Mouse (Mus musculus) heart, embryonic 14.5 days (tissue): Measurements from ENCODE around the gene BC049715. TPM values are rescaled to one million over a fixed set of nuclear protein-coding genes. Genes with fewer than 3 reads are reported as not detected.

Experiments used
- ATAC-seq: fragments of 200-750 bp; cut with Nextera tagmentation; 2 replicates; pipeline ENCODE4 v1.8.0; 2017; ENCODE audit warnings: low read depth, moderate TSS enrichment; ENCODE audit not compliant: insufficient number of reproducible peaks, insufficient read depth, low FRiP score
- H3K27ac ChIP-seq, 2 experiments: fragments of 200-500 bp in 1 of 2; fragments of 300-500 bp in 1 of 2; sonication (generic) in 1 of 2; replicated peaks in 1 of 2; 2 replicates each; pipeline ENCODE4 v1.5.1; 2012 to 2014; ENCODE audit warnings: low read depth in 2 of 2, low read length in 2 of 2, control low read depth in 1 of 2, mild to moderate bottlenecking in 1 of 2, mixed read lengths in 1 of 2; ENCODE audit not compliant: control insufficient read depth in 1 of 2, insufficient read depth in 1 of 2
- H3K27me3 ChIP-seq: fragments of 300-500 bp; sonication (generic); 2 replicates; pipeline ENCODE4 v1.6.1; 2014; ENCODE audit warnings: mild to moderate bottlenecking, low read length, control low read depth; ENCODE audit not compliant: control insufficient read depth, insufficient read depth
- H3K36me3 ChIP-seq: fragments of 300-500 bp; sonication (generic); 2 replicates; pipeline ENCODE4 v1.6.1; 2014; ENCODE audit warnings: mild to moderate bottlenecking, control low read depth, low read length, mixed read lengths; ENCODE audit not compliant: control insufficient read depth, insufficient read depth
- H3K4me1 ChIP-seq, 2 experiments: fragments of 200-500 bp in 1 of 2; fragments of 300-500 bp in 1 of 2; sonication (generic) in 1 of 2; 2 replicates each; pipeline ENCODE4 v1.6.1; 2012 to 2014; ENCODE audit warnings: low read length in 2 of 2, control low read depth in 1 of 2, mixed read lengths in 1 of 2; ENCODE audit not compliant: control insufficient read depth in 2 of 2, insufficient read depth in 2 of 2
- H3K4me2 ChIP-seq: fragments of 300-500 bp; sonication (generic); 2 replicates; pipeline ENCODE4 v1.6.1; 2014; ENCODE audit warnings: mild to moderate bottlenecking, low read length
- H3K4me3 ChIP-seq, 2 experiments: fragments of 200-500 bp in 1 of 2; fragments of 300-500 bp in 1 of 2; sonication (generic) in 1 of 2; 2 replicates each; pipeline ENCODE4 v1.5.1; 2012 to 2014; ENCODE audit warnings: low read length in 2 of 2, mild to moderate bottlenecking in 2 of 2, control low read depth in 1 of 2, low read depth in 1 of 2, moderate library complexity in 1 of 2; ENCODE audit not compliant: control insufficient read depth in 1 of 2, insufficient read depth in 1 of 2
- H3K9ac ChIP-seq: fragments of 300-500 bp; sonication (generic); 2 replicates; pipeline ENCODE4 v1.6.1; 2014; ENCODE audit warnings: mild to moderate bottlenecking, low read length
- H3K9me3 ChIP-seq: fragments of 300-500 bp; sonication (generic); 2 replicates; pipeline ENCODE4 v1.6.1; 2016; ENCODE audit warnings: low read length, control low read depth; ENCODE audit not compliant: control insufficient read depth
- WGBS: fragments of 180-500 bp; shearing (Covaris S2); extraction: QIAGEN DNeasy Blood & Tissue Kit; methylation state at CpG from one replicate; pipeline ENCODE4 v1.1.7; 2014; 5-methylcytosine and 5-hydroxymethylcytosine counted together
- polyA plus RNA-seq: library from polyadenylated mRNA; unstranded; fragments of >200 nt; fragmentation: Nextera tagmentation; extraction: Ambion mirVana; gene quantifications from 2 replicates; pipeline ENCODE4 v1.2.1, GENCODE M21; 2014

BC049715 gene
- polyA plus RNA-seq, 1 experiment from 2014 or later, result 2.3 TPM

DNA sequence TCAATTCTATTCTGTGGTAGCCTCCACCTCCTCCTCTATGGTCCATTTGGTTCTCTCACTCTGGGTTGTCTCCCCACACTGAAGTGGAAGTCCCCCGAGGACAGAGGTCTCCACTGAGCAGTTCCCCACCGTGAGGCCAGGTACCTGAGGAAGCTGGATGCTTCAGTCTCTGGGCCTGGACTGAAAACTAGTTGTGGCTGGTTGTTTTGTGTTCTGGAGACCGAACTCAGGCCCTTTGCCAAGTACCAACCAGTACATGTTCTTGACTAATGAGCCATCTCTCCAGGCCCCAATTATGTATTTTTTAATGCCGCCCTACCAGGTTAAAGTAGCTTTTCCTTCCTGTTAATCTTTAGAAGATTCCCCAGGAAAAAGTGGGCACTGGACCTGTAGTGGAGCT, 24.9 kb downstream of the BC049715 start:
- Histone ChIP-seq H3K4me2 (no peak overlapping the region), H3K27me3 (no peaks in the 10 kb centered on the region), H3K4me3 (no peak overlapping the region), H3K9ac (no peak overlapping the region), H3K9me3 (no peaks in the 10 kb centered on the region), H3K4me1 (peaks cover 14 to 19% of the 10 kb centered on the region in 2 experiments), H3K27ac (0 out of 4 replicates have a peak overlapping the region, but pooled peaks of 1 of the 2 experiments have one; percentile 30), H3K36me3 (peaks cover 23% of the 10 kb centered on the region; the same call in 1 of the 2 replicates)
- 79% methylated on average over 4 of the region's 4 CpGs for WGBS
- no peak for ATAC-seq

- no peak overlapping the region for H3K4me2 ChIP-seq
- peaks cover 23% of the 10 kb centered on the region; the same call in 1 of the 2 replicates for H3K36me3 ChIP-seq
- no peak for ATAC-seq
- WGBS, result 60% methylated on average over 3 of the region's 3 CpGs
- H3K4me3 ChIP-seq, result no peak overlapping the region
- H3K4me1 ChIP-seq, result peaks cover 18 to 23% of the 10 kb centered on the region in 2 experiments
- H3K9ac ChIP-seq, result no peak overlapping the region
- 0 out of 4 replicates have a peak overlapping the region, but pooled peaks have one; percentile 23 to 30 for H3K27ac ChIP-seq
- no peaks in the 10 kb centered on the region for H3K27me3 ChIP-seq
- no peaks in the 10 kb centered on the region for H3K9me3 ChIP-seq
These were observed 25.3 kb downstream of the BC049715 start for GRCm38 (mm10) chr6:136852762-136853161.

- Histone ChIP-seq H3K27me3 (no peaks in the 10 kb centered on the region), H3K36me3 (peaks cover 10% of the 10 kb centered on the region; the same call in 1 of the 2 replicates), H3K4me1 (peaks cover 28 to 33% of the 10 kb centered on the region in 2 experiments), H3K9ac (no peak overlapping the region), H3K27ac (peak overlapping the region in 1 of 2 experiments; percentile 24; a peak in 1 of 4 replicates), H3K4me3 (no peak overlapping the region), H3K9me3 (no peaks in the 10 kb centered on the region), H3K4me2 (peak overlapping the region; percentile 65; the same call in 1 of the 2 replicates)
- ATAC-seq, result no peak
- WGBS, result 79% methylated on average over 11 of the region's 11 CpGs
These were observed 26.9 kb downstream of the BC049715 start for GRCm38 (mm10) chr6:136854361-136854781.

DNA sequence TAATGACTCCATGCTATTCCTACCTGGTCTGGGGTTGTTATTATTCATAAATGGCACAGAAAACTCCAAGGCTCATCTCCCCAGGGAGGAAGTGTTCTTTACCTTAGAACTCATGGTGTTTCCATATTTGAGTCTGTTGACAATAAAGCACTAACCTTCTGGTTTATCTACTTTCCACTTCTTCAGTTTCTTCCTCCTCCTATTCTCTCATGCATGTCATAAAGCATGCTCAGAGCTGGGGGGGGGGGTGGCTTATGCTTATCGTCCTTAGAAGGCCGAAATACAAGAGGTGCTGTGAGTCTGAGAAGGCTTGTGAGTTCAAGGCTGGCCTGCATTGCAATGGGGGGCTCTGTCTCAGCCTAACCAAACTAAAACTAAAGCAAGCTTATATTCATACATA, 27.8 kb downstream of the BC049715 start:
- no peaks in the 10 kb centered on the region for H3K27me3 ChIP-seq
- WGBS, result 63% methylated on average over 2 of the region's 2 CpGs
- H3K9me3 ChIP-seq, result no peaks in the 10 kb centered on the region
- H3K27ac ChIP-seq, result peak overlapping the region in 1 of 2 experiments; percentile 85; a peak in 2 of 4 replicates
- H3K4me3 ChIP-seq, result peak overlapping the region in 1 of 2 experiments; percentile 38; a peak in 2 of 4 replicates
- H3K4me1 ChIP-seq, result peaks cover 33 to 39% of the 10 kb centered on the region in 2 experiments
- H3K36me3 ChIP-seq, result 0 out of 2 replicates have a peak, but pooled peaks cover 5% of the 10 kb centered on the region
- no peak overlapping the region for H3K9ac ChIP-seq
- no peak for ATAC-seq
- H3K4me2 ChIP-seq, result peak overlapping the region; percentile 65

DNA sequence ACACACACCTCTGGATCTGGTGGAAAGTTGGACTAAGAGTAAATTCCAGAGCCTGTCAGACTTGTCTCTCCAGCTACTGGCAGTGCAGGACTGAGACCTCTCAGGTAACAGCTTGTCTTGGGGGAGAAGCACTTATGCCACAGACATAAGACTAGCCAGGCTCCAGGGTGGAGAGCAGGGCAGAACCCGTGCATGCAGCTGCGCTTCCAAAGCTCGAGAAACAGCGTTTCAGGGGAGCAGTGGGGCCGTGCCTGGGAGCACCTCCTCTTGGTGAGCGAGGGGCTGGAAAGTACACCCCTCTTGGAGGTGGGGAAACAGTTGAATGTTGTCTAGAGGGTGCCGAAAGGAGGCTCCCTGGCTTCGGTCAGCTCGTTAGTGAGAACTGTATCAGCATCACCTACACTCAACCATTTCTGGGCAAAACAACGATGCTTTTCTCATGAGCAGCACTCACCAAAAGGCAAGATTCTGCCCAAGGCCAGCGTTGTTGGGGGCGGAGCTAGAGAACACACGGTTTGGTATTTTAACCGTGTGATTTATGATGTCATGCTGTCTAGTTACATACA, 28.7 kb downstream of the BC049715 start:
- H3K9ac ChIP-seq, result peak overlapping the region; percentile 70
- peak overlapping the region; percentile 85 to 89 for H3K27ac ChIP-seq
- 15% methylated on average over 14 of the region's 14 CpGs for WGBS
- H3K36me3 ChIP-seq, result no peaks in the 10 kb centered on the region
- H3K9me3 ChIP-seq, result no peaks in the 10 kb centered on the region
- peak overlapping the region; percentile 38 to 48 for H3K4me3 ChIP-seq
- peak; percentile 26; the same call in 1 of the 2 replicates for ATAC-seq
- H3K4me1 ChIP-seq, result peaks cover 33 to 46% of the 10 kb centered on the region in 2 experiments
- peak overlapping the region; percentile 65 for H3K4me2 ChIP-seq
- H3K27me3 ChIP-seq, result no peaks in the 10 kb centered on the region

DNA sequence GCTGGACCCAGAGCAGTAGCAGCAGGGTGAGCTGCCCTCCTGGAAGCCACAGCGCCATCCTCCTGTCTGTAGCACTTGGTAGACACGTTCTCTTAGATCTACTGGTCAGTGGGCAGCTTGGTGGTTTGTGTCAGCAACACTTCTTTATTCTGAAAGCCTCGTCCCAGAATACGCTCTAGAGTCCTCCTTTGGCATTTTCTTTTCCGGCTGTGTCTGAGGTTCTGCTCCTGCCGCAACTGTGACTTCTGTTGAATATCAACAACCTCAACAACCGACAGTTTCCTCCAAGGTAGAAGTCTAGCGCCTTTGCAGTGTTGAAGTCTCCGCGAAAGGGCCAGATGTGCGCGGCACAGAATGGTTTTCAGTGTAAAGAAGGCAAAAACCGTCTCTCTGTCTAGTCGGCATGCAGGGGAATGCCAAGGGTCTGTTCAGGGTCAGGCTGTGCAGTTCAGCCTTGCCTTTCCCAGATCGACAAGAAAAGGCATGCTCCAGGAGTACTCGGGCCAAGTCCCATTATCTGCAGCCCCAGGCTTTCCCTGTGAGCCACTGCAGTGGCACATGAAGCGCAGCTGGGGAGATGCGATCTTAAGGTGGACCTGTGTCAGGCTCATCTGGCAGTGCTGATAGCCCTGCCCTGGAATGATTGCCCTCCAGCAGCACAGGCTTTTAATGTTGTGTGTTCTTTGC, 29.9 kb downstream of the BC049715 start, which contains the start of gene Art4:
Art4 (minus strand) TSS at position 548 of the 687 bp plus-strand sequence.
- peak within 1 kb of the TSS; percentile 89 to 93 for H3K27ac ChIP-seq
- peak; percentile 68 for ATAC-seq
- H3K4me1 ChIP-seq, result peaks cover 33 to 46% of the 10 kb centered on the region in 2 experiments
- no peaks in the 10 kb centered on the region for H3K36me3 ChIP-seq
- H3K4me3 ChIP-seq, result peak within 1 kb of the TSS; percentile 36 to 38
- WGBS, result 10% methylated on average over 18 of the region's 18 CpGs
- peak within 1 kb of the TSS; percentile 70 for H3K9ac ChIP-seq
- peak within 1 kb of the TSS; percentile 65 for H3K4me2 ChIP-seq
- no peaks in the 10 kb centered on the region for H3K27me3 ChIP-seq
- H3K9me3 ChIP-seq, result no peaks in the 10 kb centered on the region

GRCm38 (mm10) chr6:136857873-136858260, 30.4 kb downstream of the BC049715 start:
- Histone ChIP-seq H3K4me3 (peak overlapping the region; percentile 36 to 38), H3K4me2 (peak overlapping the region; percentile 65), H3K9me3 (no peaks in the 10 kb centered on the region), H3K36me3 (no peaks in the 10 kb centered on the region), H3K4me1 (peaks cover 31 to 44% of the 10 kb centered on the region in 2 experiments), H3K27ac (peak overlapping the region; percentile 89 to 93), H3K9ac (peak overlapping the region; percentile 70), H3K27me3 (no peaks in the 10 kb centered on the region)
- WGBS, result 6% methylated on average over 11 of the region's 11 CpGs
- ATAC-seq, result peak; percentile 66
